Mouse (Mus musculus) embryonic fibroblast, embryonic 13.5 days (primary cell): ENCODE data around the gene Galnt16. TPM values are rescaled to one million over a fixed set of nuclear protein-coding genes. Genes with fewer than 3 reads are reported as not detected.

Source experiments
- H3K27ac ChIP-seq: 2 replicates; pipeline ENCODE4 v1.5.1; 2012; ENCODE audit warnings: low read length, control low read depth, inconsistent platforms; ENCODE audit not compliant: insufficient read depth
- H3K4me1 ChIP-seq: 2 replicates; pipeline ENCODE4 v1.6.1; 2011; ENCODE audit warnings: low read length; ENCODE audit not compliant: control insufficient read depth, insufficient read depth
- H3K4me3 ChIP-seq: 2 replicates; pipeline ENCODE4 v1.5.1; 2011; ENCODE audit warnings: mild to moderate bottlenecking, control low read depth, low read length; ENCODE audit not compliant: insufficient read depth
- CTCF ChIP-seq: IDR thresholded peaks from 2 replicates; pipeline ENCODE4 v1.5.1; 2011; ENCODE audit warnings: mild to moderate bottlenecking, control low read depth, low read length, moderate library complexity, borderline replicate concordance; ENCODE audit not compliant: insufficient read depth
- POLR2A ChIP-seq: IDR thresholded peaks from 2 replicates; pipeline ENCODE4 v1.6.1; 2011; ENCODE audit warnings: low read depth, mild to moderate bottlenecking, control low read depth, low read length, moderate library complexity
- polyA plus RNA-seq: library from polyadenylated mRNA; stranded (reverse); fragments of >200 nt; gene quantifications from 2 replicates; pipeline ENCODE4 v1.2.4, GENCODE M21; 2011; ENCODE audit warnings: low read depth; ENCODE audit not compliant: missing spikeins, insufficient read length

Gene Galnt16
- polyA plus RNA-seq, 1 experiment: 7.8 TPM

- peak overlapping the region; percentile 79 for H3K4me3 ChIP-seq
- peaks cover 2% of the 10 kb centered on the region for H3K4me1 ChIP-seq
- TF ChIP-seq CTCF (no peak), POLR2A (no peak)
- H3K27ac ChIP-seq: no peak overlapping the region
Observed at GRCm38 (mm10) chr12:80644506-80644868, 126.4 kb downstream of the Galnt16 start.

- H3K27ac ChIP-seq: no peak overlapping the region
- TF ChIP-seq POLR2A (no peak), CTCF (no peak)
- no peak overlapping the region for H3K4me3 ChIP-seq
- peaks cover 2% of the 10 kb centered on the region for H3K4me1 ChIP-seq
Observed at GRCm38 (mm10) chr12:80646377-80646776, 128.3 kb downstream of the Galnt16 start.

DNA sequence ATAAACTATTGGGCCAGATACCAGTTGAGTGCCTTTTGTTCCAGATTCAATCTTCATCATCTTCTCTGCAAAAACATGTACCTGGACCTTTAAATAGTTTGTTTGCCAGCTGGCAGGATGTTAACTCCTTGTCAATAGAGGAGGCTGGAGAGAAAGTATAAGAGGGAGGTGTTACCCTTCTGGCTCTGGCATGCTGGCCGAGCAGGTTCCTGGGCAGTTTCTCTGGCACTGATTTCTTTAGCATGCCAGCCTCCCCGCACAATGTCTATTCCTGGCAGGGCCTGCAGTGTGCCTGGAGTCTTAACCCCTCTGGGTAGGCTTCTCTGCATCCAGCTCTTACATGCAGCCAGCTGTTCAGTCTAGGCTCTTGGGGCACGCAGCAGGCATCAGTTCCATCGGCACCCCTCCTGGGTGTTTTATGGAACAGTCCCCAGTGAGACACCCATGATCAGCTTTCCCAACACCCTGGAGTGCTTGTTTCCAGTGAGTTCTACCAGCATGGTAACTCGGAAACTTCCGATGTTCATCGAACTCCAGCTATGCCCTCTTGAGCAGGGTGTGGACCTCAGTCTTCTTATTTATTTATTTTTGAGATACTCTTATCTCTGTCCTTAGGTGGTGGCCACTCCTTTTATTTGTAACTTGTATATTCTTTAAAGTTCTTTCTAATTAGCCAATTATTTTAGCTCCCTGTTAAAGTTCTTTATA, 136.0 kb downstream of the Galnt16 start:
- H3K27ac ChIP-seq: no peak overlapping the region
- H3K4me3 ChIP-seq: no peak overlapping the region
- H3K4me1 ChIP-seq: no peaks in the 10 kb centered on the region
- TF ChIP-seq POLR2A (no peak), CTCF (no peak)

DNA sequence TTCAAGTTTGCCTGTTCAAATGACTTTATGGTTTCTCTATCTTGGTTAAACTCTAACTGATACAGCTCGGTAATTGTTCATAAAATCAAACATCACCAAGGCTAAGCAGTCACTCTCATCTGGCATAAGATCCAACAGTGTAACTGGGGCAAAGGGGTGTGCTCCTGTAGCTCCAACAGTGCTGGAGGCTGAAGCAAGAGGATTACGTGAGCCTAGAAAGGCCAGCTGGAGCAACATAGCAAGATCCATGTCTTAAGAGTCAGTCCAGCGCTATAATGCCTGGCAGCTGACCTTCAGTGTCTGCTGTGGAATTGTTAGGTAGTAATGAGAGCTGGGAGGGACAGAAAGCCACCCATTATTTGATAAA, 136.6 kb downstream of the Galnt16 start:
- H3K4me3 ChIP-seq: no peak overlapping the region
- TF ChIP-seq POLR2A (no peak), CTCF (no peak)
- H3K4me1 ChIP-seq: no peaks in the 10 kb centered on the region
- H3K27ac ChIP-seq: no peak overlapping the region

DNA sequence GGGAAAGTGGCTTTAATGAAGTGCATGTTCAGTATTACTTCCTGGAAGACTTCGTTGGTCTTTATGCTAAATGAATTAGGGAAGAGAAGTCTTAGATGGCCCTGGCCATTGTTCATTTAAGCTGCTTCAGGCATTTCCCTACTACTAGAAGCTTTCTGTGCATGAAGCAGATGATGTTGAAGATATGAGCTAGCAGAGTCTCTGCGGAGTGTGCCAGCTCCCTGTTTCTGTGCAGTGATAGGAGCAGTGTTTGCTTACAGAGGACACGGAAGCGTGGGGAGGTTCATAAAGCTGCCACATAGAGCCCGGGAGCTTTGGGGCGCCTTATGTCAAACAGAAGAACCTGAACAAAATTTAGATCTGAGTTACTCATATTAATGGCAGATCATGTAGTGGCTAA, 140.6 kb downstream of the Galnt16 start:
- H3K4me3 ChIP-seq: no peak overlapping the region
- no peak overlapping the region for H3K27ac ChIP-seq
- TF ChIP-seq CTCF: no peak
- TF ChIP-seq POLR2A: no peak
- H3K4me1 ChIP-seq: no peaks in the 10 kb centered on the region

DNA sequence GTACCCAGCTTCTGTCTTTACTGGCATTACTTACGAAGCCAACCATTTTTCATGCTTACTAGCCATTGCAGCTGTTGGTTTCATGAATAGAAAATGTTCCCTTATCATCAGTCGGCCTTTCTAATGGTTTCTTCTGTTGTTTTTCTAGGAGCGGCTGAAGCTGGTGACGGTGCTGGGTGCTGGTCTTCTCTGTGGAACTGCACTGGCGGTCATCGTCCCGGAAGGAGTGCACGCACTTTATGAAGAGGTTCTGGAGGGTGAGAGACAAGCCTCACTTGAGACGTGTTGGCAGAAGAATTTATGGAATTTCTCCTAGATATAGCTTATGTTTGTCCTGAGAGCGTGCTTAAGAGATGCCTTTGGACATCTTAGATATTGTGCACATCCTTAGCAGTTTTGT, 144.2 kb downstream of the Galnt16 start:
- no peak overlapping the region for H3K4me3 ChIP-seq
- no peak overlapping the region for H3K27ac ChIP-seq
- no peaks in the 10 kb centered on the region for H3K4me1 ChIP-seq
- TF ChIP-seq CTCF (no peak), POLR2A (no peak)

DNA sequence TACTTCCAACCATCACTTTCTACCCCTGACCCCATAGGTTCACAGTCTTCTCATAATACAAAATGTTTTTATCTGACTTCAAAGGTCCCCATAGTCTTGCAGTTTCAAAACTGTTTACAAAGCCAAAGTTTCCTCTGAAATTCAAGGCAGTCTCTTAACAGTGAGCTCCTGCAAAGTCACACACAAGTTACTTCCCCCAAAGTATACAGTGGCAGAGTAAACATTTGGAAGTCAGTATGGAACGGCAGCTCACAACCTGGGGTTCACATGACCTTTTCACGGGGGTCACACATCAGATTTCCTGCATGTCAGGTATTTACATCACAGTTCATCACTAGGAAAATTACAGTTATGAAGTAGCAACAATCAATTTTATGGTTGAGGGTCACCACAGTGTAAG, 145.9 kb downstream of the Galnt16 start:
- Histone ChIP-seq H3K4me3 (no peak overlapping the region), H3K27ac (no peak overlapping the region), H3K4me1 (no peaks in the 10 kb centered on the region)
- TF ChIP-seq CTCF: no peak
- no peak for TF ChIP-seq POLR2A

GRCm38 (mm10) chr12:80668391-80668790, 150.3 kb downstream of the Galnt16 start:
- no peak for TF ChIP-seq POLR2A
- no peak for TF ChIP-seq CTCF
- no peak overlapping the region for H3K27ac ChIP-seq
- no peaks in the 10 kb centered on the region for H3K4me1 ChIP-seq
- H3K4me3 ChIP-seq: no peak overlapping the region

DNA sequence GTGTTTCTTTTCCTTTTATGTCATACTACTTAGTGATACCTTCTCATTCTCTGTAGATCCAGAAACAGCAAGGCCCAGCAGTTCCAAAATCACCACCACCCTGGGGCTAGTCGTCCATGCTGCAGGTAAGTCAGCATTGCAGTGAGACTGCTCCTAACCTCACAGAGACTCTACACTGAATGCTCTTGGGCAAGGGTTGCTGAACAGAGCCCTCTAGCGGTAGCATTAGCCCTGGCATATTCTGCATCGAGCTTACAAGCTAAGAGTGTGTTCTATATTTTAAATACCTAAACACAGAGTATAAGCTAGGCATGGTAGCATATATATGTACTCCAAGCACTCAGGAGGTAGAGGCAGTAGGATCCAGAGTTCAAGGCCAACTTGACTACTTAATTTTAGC, 155.1 kb downstream of the Galnt16 start:
- no peak overlapping the region for H3K4me3 ChIP-seq
- H3K4me1 ChIP-seq: no peaks in the 10 kb centered on the region
- no peak for TF ChIP-seq POLR2A
- TF ChIP-seq CTCF: peak; percentile 28; the same call in 1 of the 2 replicates
- H3K27ac ChIP-seq: no peak overlapping the region

Other genes with a start within 250 kb of the Galnt16 start
- gene Dcaf5, start 81.7 kb upstream of the Galnt16 start, polyA plus RNA-seq: 34.5 and 45.0 TPM in 2 replicates
- 15.6 and 23.9 TPM in 2 replicates for gene Exd2, start 55.2 kb upstream of the Galnt16 start, polyA plus RNA-seq
- gene Slc39a9, start 125.6 kb downstream of the Galnt16 start, polyA plus RNA-seq: 31.6 and 32.1 TPM in 2 replicates
- 50.3 and 89.4 TPM in 2 replicates for gene Erh, start 126.1 kb downstream of the Galnt16 start, polyA plus RNA-seq
- gene Plekhd1, start 174.3 kb downstream of the Galnt16 start, polyA plus RNA-seq: not detected in 2 replicates
- gene Ccdc177, start 242.4 kb downstream of the Galnt16 start, polyA plus RNA-seq: not detected in 2 replicates